Mouse (Mus musculus) liver, embryonic 16.5 days (tissue): Measurements from ENCODE around the gene Tescl. TPM values are rescaled to one million over a fixed set of nuclear protein-coding genes. Genes with fewer than 3 reads are reported as not detected.

Experiments used
- ATAC-seq: fragments of 200-750 bp; cut with Nextera tagmentation; 2 replicates; pipeline ENCODE4 v1.8.0; 2017; ENCODE audit warnings: low read depth, mild to moderate bottlenecking, moderate number of reproducible peaks, moderate library complexity
- H3K27ac ChIP-seq: fragments of 300-500 bp; sonication (generic); 2 replicates; pipeline ENCODE4 v1.5.1; 2014; ENCODE audit warnings: mild to moderate bottlenecking, low read length
- H3K27me3 ChIP-seq: fragments of 300-500 bp; sonication (generic); 2 replicates; pipeline ENCODE4 v1.6.1; 2014; ENCODE audit warnings: low read depth, low read length, mixed read lengths; ENCODE audit not compliant: control insufficient read depth, insufficient read depth
- H3K36me3 ChIP-seq: fragments of 300-500 bp; sonication (generic); 2 replicates; pipeline ENCODE4 v1.6.1; 2014; ENCODE audit warnings: mild to moderate bottlenecking; ENCODE audit not compliant: control insufficient read depth, insufficient read depth
- H3K4me1 ChIP-seq: fragments of 300-500 bp; sonication (generic); 2 replicates; pipeline ENCODE4 v1.6.1; 2014; ENCODE audit warnings: low read depth, low read length, mixed read lengths; ENCODE audit not compliant: control insufficient read depth
- H3K4me2 ChIP-seq: fragments of 300-500 bp; sonication (generic); 2 replicates; pipeline ENCODE4 v1.6.1; 2014; ENCODE audit warnings: low read depth, low read length, mixed read lengths
- H3K4me3 ChIP-seq: fragments of 300-500 bp; sonication (generic); 2 replicates; pipeline ENCODE4 v1.5.1; 2014; ENCODE audit warnings: low read depth, mild to moderate bottlenecking, low read length
- H3K9ac ChIP-seq: fragments of 300-500 bp; sonication (generic); 2 replicates; pipeline ENCODE4 v1.6.1; 2014; ENCODE audit warnings: low read depth, low read length
- H3K9me3 ChIP-seq: fragments of 300-500 bp; sonication (generic); replicated peaks from 2 replicates; pipeline ENCODE4 v1.6.1; 2016; ENCODE audit warnings: low read length; ENCODE audit not compliant: control insufficient read depth
- WGBS: fragments of 180-500 bp; shearing (Covaris S2); extraction: QIAGEN DNeasy Blood & Tissue Kit; methylation state at CpG from one replicate; pipeline ENCODE4 v1.1.7; 2014; ENCODE audit not compliant: insufficient replicate concordance; 5-methylcytosine and 5-hydroxymethylcytosine counted together
- polyA plus RNA-seq: library from polyadenylated mRNA; unstranded; fragments of >200 nt; fragmentation: Nextera tagmentation; extraction: Ambion mirVana; gene quantifications from 2 replicates; pipeline ENCODE4 v1.2.1, GENCODE M21; 2015

Gene Tescl
- polyA plus RNA-seq, 1 experiment from 2014 or later = not detected

DNA sequence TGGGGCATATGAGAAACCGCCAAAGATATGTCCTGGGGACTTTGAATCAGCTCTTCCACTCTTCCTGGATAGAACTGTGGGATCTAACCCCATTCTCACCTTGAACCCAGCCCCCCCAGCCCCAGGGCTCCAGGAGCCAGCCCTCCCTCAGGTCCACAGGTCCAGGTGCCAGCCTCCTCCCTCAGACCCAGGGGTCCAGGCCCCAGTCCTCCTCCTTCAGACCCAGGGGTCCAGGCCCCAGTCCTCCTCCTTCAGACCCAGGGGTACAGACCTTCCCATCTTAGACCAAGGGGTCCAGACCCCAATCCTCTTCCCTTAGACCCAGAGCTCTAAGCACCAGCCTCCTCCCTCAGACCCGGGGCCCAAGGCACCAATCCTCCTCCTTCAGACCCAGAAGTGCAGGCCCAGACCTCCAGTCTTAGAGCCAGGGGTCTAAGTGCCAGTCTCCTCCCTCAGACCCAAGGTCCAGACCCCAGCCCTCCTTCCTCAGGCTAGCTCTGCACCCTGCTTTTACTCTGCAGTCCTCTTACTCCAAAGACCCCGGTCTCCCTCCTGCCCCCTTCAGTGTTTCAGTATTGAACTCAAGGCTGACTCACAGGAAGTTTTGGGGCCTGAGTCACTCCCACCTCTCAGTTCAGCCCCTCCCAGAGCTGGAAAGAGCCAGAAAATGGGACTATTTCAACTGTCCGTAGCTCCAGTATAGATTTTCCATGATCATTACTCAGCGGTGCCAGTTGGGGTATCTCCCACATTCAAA, 31.7 kb upstream of the Tescl start:
- H3K4me3 ChIP-seq = no peak overlapping the region
- H3K27ac ChIP-seq = peak overlapping the region; percentile 82
- ATAC-seq = no peak
- H3K27me3 ChIP-seq = peaks cover 3% of the 10 kb centered on the region; the same call in 1 of the 2 replicates
- no peaks in the 10 kb centered on the region for H3K36me3 ChIP-seq
- no peaks in the 10 kb centered on the region for H3K9me3 ChIP-seq
- H3K9ac ChIP-seq = peak overlapping the region; percentile 64
- 65% methylated on average over 5 of the region's 5 CpGs for WGBS
- H3K4me1 ChIP-seq = peaks cover 50% of the 10 kb centered on the region
- no peak overlapping the region for H3K4me2 ChIP-seq

DNA sequence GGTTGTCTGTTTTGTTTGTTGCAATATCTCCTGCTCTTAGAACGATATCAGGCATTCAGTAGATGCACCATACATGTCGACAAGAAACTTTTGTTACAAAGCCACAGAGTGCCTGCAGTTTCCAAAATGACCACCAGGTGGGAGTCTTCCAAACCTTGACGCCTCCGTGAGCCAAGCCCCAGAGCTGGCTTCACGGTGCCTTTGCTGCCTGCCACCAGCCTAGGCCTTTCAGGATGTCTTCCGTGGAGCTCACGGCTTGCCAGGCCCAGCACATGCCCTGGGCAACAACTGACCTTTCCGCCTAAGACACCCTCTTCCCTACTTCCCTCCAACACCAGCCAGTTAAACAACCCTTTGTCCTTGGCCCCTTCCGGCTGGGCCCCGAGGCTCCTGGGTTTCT, 31.1 kb upstream of the Tescl start:
- 18% methylated on average over 10 of the region's 10 CpGs for WGBS
- peak overlapping the region; percentile 64 for H3K9ac ChIP-seq
- no peak overlapping the region for H3K4me3 ChIP-seq
- H3K4me2 ChIP-seq = no peak overlapping the region
- peaks cover 3% of the 10 kb centered on the region; the same call in 1 of the 2 replicates for H3K27me3 ChIP-seq
- H3K36me3 ChIP-seq = no peaks in the 10 kb centered on the region
- ATAC-seq = peak; percentile 58
- H3K27ac ChIP-seq = peak overlapping the region; percentile 82
- H3K9me3 ChIP-seq = no peaks in the 10 kb centered on the region
- peaks cover 50% of the 10 kb centered on the region for H3K4me1 ChIP-seq

- whole genome bisulfite sequencing = 23% methylated on average over 7 of the region's 7 CpGs
- Histone ChIP-seq H3K9me3 (no peaks in the 10 kb centered on the region), H3K27me3 (peaks cover 3% of the 10 kb centered on the region; the same call in 1 of the 2 replicates), H3K9ac (no peak overlapping the region), H3K36me3 (no peaks in the 10 kb centered on the region), H3K4me3 (no peak overlapping the region), H3K4me2 (no peak overlapping the region), H3K27ac (no peak overlapping the region), H3K4me1 (peaks cover 34% of the 10 kb centered on the region)
- no peak for ATAC-seq
Observed at GRCm38 (mm10) chr7:24363228-24363627, 29.5 kb upstream of the Tescl start.

DNA sequence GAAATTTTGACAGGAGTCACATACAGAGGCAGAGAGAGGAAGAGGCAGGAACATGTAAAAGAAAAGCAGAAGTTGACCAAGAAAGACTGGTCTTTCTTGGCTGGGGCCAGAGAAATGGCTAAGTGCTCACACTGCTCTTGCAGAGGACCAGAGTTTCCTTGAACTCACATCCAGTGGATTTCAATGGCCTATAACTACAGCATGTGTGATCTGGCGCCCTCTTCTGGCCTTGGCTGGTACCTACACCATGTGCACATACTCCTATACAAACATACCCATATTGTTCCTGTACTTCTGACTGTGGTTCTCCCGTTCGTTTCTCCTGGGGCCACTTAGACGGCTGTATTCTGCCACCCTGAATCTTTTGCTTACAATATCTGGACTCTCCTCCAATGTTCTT, 27.3 kb upstream of the Tescl start:
- H3K4me3 ChIP-seq = no peak overlapping the region
- H3K36me3 ChIP-seq = no peaks in the 10 kb centered on the region
- H3K27me3 ChIP-seq = peaks cover 3% of the 10 kb centered on the region; the same call in 1 of the 2 replicates
- peaks cover 12% of the 10 kb centered on the region for H3K4me1 ChIP-seq
- no peak overlapping the region for H3K4me2 ChIP-seq
- no peaks in the 10 kb centered on the region for H3K9me3 ChIP-seq
- no peak for ATAC-seq
- H3K27ac ChIP-seq = no peak overlapping the region
- no peak overlapping the region for H3K9ac ChIP-seq
- WGBS = 41% methylated on average over 4 of the region's 4 CpGs

DNA sequence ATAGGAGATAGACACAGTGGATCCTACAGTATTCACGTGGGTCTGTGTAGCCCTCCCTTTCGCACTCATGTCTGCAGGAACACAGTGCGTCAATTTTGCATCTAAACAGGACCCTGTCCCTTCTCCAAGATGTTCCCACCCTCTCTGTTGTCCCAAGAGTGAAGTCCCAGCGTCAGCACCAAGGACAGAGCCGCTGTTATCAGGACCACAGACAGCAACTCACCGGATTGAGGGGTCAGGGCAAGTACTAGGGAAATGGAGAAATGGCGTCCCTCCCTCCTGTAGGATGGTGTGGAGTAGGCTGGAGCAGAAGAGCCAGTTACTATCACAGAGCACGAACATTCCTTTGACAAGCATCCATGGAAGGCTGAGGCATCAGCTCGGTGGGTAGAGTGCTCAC, 25.5 kb upstream of the Tescl start:
- H3K4me3 ChIP-seq = no peak overlapping the region
- no peak overlapping the region for H3K27ac ChIP-seq
- no peaks in the 10 kb centered on the region for H3K4me1 ChIP-seq
- no peak for ATAC-seq
- H3K9ac ChIP-seq = no peak overlapping the region
- peaks cover 3% of the 10 kb centered on the region; the same call in 1 of the 2 replicates for H3K27me3 ChIP-seq
- no peaks in the 10 kb centered on the region for H3K36me3 ChIP-seq
- no peak overlapping the region for H3K4me2 ChIP-seq
- no peaks in the 10 kb centered on the region for H3K9me3 ChIP-seq
- WGBS = 19% methylated on average over 9 of the region's 9 CpGs

DNA sequence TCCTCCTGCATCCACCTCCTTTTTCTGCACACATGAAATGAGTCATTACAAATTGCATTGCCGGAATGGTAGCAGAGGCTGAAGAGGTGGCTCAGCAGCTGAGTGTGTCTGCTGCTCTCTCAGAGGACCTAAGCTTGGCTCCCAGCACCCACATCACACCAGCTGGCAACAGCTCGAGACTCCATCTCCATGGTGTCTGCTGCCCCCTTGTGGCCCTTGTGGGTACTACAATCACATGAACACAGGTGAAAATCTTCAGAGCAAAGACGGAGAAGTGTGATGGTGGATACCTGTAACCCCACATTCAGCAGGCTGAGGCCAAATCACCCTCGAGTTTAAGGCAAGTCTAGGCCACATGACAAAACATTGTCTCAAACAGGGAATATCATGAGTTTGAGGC, 24.2 kb upstream of the Tescl start:
- Histone ChIP-seq H3K36me3 (no peaks in the 10 kb centered on the region), H3K9ac (no peak overlapping the region), H3K27me3 (peaks cover 2% of the 10 kb centered on the region; the same call in 1 of the 2 replicates), H3K27ac (no peak overlapping the region), H3K4me2 (no peak overlapping the region), H3K4me3 (no peak overlapping the region), H3K9me3 (no peaks in the 10 kb centered on the region), H3K4me1 (no peaks in the 10 kb centered on the region)
- ATAC-seq = no peak
- WGBS = 43% methylated on average over 4 of the region's 4 CpGs

DNA sequence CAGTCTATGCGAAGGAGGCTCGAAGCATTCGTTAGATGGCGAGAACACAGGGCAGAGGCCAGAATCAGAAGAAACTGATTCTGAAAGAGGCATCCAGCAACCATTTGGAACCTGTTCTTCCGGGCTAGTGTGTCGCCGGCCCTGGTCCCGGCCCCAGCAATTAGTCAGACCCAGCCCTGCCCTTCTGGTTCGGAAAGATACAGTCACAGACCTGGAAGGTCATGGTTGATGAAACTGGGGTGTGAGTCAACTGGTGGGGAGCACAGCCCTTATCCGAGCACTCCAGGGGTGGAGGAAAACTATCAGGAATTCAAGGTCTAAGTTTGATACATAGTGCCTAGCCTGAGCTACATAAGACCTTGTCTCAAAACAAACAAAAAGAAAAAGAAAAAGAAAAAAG, 22.3 kb upstream of the Tescl start:
- WGBS = 66% methylated on average over 10 of the region's 10 CpGs
- no peak for ATAC-seq
- no peak overlapping the region for H3K27ac ChIP-seq

DNA sequence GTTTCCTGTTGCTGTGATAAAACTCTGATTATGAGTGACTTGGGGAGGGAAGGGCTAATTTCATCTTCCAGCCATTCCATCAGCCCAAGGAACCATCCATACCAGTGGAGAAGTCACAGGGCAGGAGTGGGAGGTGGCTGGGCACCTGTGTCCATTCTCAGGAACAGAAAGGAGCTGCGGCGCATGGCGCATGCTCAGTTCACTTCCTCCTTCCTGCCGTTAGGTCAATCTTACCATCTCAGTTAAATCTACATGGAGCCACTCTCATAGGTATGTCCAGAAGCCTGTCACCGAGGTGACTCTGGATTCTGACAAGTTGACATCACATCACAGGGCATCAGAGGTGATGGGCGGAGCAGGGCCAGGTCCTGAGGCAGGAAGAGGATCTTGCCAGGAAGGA, 21.9 kb upstream of the Tescl start:
- H3K27ac ChIP-seq = no peak overlapping the region
- no peaks in the 10 kb centered on the region for H3K36me3 ChIP-seq
- WGBS = 65% methylated on average over 6 of the region's 6 CpGs
- no peaks in the 10 kb centered on the region for H3K9me3 ChIP-seq
- no peak overlapping the region for H3K4me2 ChIP-seq
- no peak overlapping the region for H3K4me3 ChIP-seq
- no peak overlapping the region for H3K9ac ChIP-seq
- no peaks in the 10 kb centered on the region for H3K4me1 ChIP-seq
- H3K27me3 ChIP-seq = no peaks in the 10 kb centered on the region
- no peak for ATAC-seq

More for the DNA sequence above, 22.3 kb upstream of the Tescl start:
- Histone ChIP-seq H3K4me1 (no peaks in the 10 kb centered on the region), H3K4me3 (no peak overlapping the region), H3K9ac (no peak overlapping the region), H3K27me3 (no peaks in the 10 kb centered on the region), H3K36me3 (no peaks in the 10 kb centered on the region), H3K4me2 (no peak overlapping the region), H3K9me3 (no peaks in the 10 kb centered on the region)

DNA sequence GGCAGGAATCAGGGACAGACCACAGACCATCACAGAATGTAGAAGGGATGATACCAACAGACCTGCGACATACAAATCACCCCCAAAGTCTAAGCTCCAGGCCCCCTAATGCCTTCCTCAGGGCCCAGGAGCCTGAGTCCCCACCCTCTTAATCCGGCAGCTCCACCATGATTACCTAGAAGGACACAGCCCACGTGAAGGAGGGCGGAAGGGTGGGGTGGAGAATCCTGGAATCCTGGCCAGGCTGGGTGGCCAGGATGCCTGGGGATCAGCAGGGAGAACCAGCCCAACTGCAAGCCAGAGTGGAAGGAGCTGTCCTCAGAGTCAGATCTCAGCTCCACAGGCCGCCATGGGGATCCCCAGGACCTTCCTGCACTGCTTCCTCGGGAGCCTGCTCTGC, 15.2 kb upstream of the Tescl start, which contains the start of gene Lypd5:
Gene Lypd5 (plus strand): TSS at position 301 of the 400 bp plus-strand sequence.
- H3K9me3 ChIP-seq = no peaks in the 10 kb centered on the region
- no peak within 1 kb of the TSS for H3K4me3 ChIP-seq
- no peaks in the 10 kb centered on the region; the same call in 1 of the 2 replicates for H3K27me3 ChIP-seq
- no peak within 1 kb of the TSS for H3K4me2 ChIP-seq
- H3K4me1 ChIP-seq = no peaks in the 10 kb centered on the region
- H3K27ac ChIP-seq = no peak within 1 kb of the TSS
- WGBS = 33% methylated on average over 6 of the region's 6 CpGs
- ATAC-seq = no peak
- H3K36me3 ChIP-seq = no peaks in the 10 kb centered on the region
- no peak within 1 kb of the TSS for H3K9ac ChIP-seq
